28 mouse cellular contexts compared by ENCODE assay signal in genomic region chr10:116719616-116720015, GRCm38 (mm10).
DNase-seq lines count a peak whose midpoint lies in the region; ATAC-seq and TF ChIP-seq lines count a peak whose summit lies in the region.
"Had no signal": no experiment of that assay in that cellular context is flagged by ENCODE, and none has a peak within 500 bp of the region (broad histone marks: within the 10 kb centered on the region; RNA-seq: fewer than 3 reads in every experiment).

No protein-coding gene starts in this region.

- no peak for TF ChIP-seq CTCF in gastrocnemius, adult 2 months (IDR thresholded peaks at IDR 0.05)

- no peak for ATAC-seq in midbrain, embryonic 11.5 days (ENCODE audit: low FRiP score)
- no peak for ATAC-seq in midbrain, embryonic 14.5 days (ENCODE audit: low FRiP score, low TSS enrichment)
- ATAC-seq: activated CD4-positive, CD25-positive, alpha-beta regulatory T cell, adult 4 months; CD4-positive, CD25-positive, alpha-beta regulatory T cell, adult 4 months; forebrain, embryonic 14.5 days; forebrain, embryonic 16.5 days; Patski had no signal

- H3K36me3 ChIP-seq in heart, embryonic 10.5 days = no peaks in the 10 kb centered on the region
- H3K36me3 ChIP-seq in midbrain, embryonic 11.5 days (ENCODE audit: control insufficient read depth, insufficient read depth, low read length) = no peaks in the 10 kb centered on the region
- no peaks in the 10 kb centered on the region for H3K36me3 ChIP-seq in midbrain, embryonic 14.5 days (ENCODE audit: control insufficient read depth, insufficient read depth, low read length)
- H3K36me3 ChIP-seq: embryonic facial prominence, embryonic 13.5 days; embryonic facial prominence, embryonic 15.5 days; forebrain, embryonic 10.5 days; forebrain, embryonic 12.5 days; G1E had no signal

- H3K4me2 ChIP-seq in midbrain, embryonic 11.5 days = no peak overlapping the region
- H3K4me2 ChIP-seq in midbrain, embryonic 14.5 days (ENCODE audit: low read length) = no peak overlapping the region
- H3K4me2 ChIP-seq: embryonic facial prominence, embryonic 13.5 days; embryonic facial prominence, embryonic 15.5 days; forebrain, embryonic 12.5 days had no signal

- WGBS in heart, embryonic 10.5 days = 82% methylated on average over 5 of the region's 5 CpGs
- 85% methylated on average over 5 of the region's 5 CpGs for WGBS in midbrain, embryonic 11.5 days
- WGBS in midbrain, embryonic 14.5 days = 88% methylated on average over 5 of the region's 5 CpGs

- no peaks in the 10 kb centered on the region for H3K4me1 ChIP-seq in heart, embryonic 10.5 days
- peaks cover 3% of the 10 kb centered on the region for H3K4me1 ChIP-seq in midbrain, embryonic 11.5 days (ENCODE audit: control insufficient read depth, insufficient read depth, low read length)
- 0 out of 2 replicates have a peak, but pooled peaks cover 2% of the 10 kb centered on the region for H3K4me1 ChIP-seq in midbrain, embryonic 14.5 days (ENCODE audit: control insufficient read depth, insufficient read depth, low read length)
- H3K4me1 ChIP-seq: embryonic facial prominence, embryonic 13.5 days; embryonic facial prominence, embryonic 15.5 days; forebrain, embryonic 12.5 days had no signal

- intact Hi-C loops in gastrocnemius, adult 2 months (cut with DNase I) = no loop called here

- DNase-seq in cerebellum, postnatal 10 days = peak; percentile 58 to 62
- no peak for DNase-seq in cerebellum, adult 11 months
- DNase-seq in gastrocnemius, adult 2 months = no peak
- no peak for DNase-seq in gastrocnemius, postnatal 4 days (ENCODE audit: low spot score in 2 of 2)
- peak; percentile 49 for DNase-seq in heart, adult 8-10 months (ENCODE audit: low spot score)
- no peak for DNase-seq in heart, embryonic 10.5 days (ENCODE audit: low spot score)
- DNase-seq in midbrain, embryonic 11.5 days (ENCODE audit: low spot score, missing footprints) = peak; percentile 84
- DNase-seq in midbrain, embryonic 14.5 days = no peak
- DNase-seq: adrenal gland, adult 8-10 months; adrenal gland, postnatal 14 days; adrenal gland, postnatal 36 days; B cell, adult 2 months; cerebellum, adult 11-12 months; cerebellum, adult 9-10 months; cerebellum, postnatal 25 days; embryo, embryonic 11 days had no signal

- peak overlapping the region; percentile 48; the same call in 1 of the 2 replicates for H3K27ac ChIP-seq in gastrocnemius, adult 2 months
- no peak overlapping the region for H3K27ac ChIP-seq in heart, embryonic 10.5 days
- no peak overlapping the region for H3K27ac ChIP-seq in midbrain, embryonic 11.5 days (ENCODE audit: low read depth, low read length)
- no peak overlapping the region for H3K27ac ChIP-seq in midbrain, embryonic 14.5 days (replicated peaks; ENCODE audit: low read depth, low read length)
- H3K27ac ChIP-seq: embryonic facial prominence, embryonic 13.5 days; embryonic facial prominence, embryonic 15.5 days; forebrain, embryonic 10.5 days; forebrain, embryonic 12.5 days had no signal

- no peak overlapping the region for H3K9ac ChIP-seq in midbrain, embryonic 11.5 days (ENCODE audit: low read length)
- H3K9ac ChIP-seq in midbrain, embryonic 14.5 days (replicated peaks; ENCODE audit: low read length) = no peak overlapping the region
- H3K9ac ChIP-seq: embryonic facial prominence, embryonic 13.5 days; embryonic facial prominence, embryonic 15.5 days; forebrain, embryonic 12.5 days had no signal

- H3K9me3 ChIP-seq in heart, embryonic 10.5 days = no peaks in the 10 kb centered on the region
- no peaks in the 10 kb centered on the region for H3K9me3 ChIP-seq in midbrain, embryonic 11.5 days (ENCODE audit: control insufficient read depth, low read length)
- H3K9me3 ChIP-seq in midbrain, embryonic 14.5 days (ENCODE audit: control insufficient read depth, low read length) = no peaks in the 10 kb centered on the region
- H3K9me3 ChIP-seq: embryonic facial prominence, embryonic 15.5 days; forebrain, embryonic 12.5 days had no signal

- no peak overlapping the region for H3K4me3 ChIP-seq in gastrocnemius, adult 2 months
- H3K4me3 ChIP-seq in heart, embryonic 10.5 days = no peak overlapping the region
- no peak overlapping the region for H3K4me3 ChIP-seq in midbrain, embryonic 11.5 days (ENCODE audit: low read depth, low read length)
- H3K4me3 ChIP-seq in midbrain, embryonic 14.5 days (replicated peaks; ENCODE audit: low read depth, low read length) = no peak overlapping the region
- H3K4me3 ChIP-seq: embryonic facial prominence, embryonic 13.5 days; embryonic facial prominence, embryonic 15.5 days; erythroblast, embryonic 14.5 days; forebrain, embryonic 10.5 days; forebrain, embryonic 12.5 days had no signal

- no peaks in the 10 kb centered on the region for H3K27me3 ChIP-seq in heart, embryonic 10.5 days (ENCODE audit: insufficient read depth, poor library complexity, severe bottlenecking)
- no peaks in the 10 kb centered on the region for H3K27me3 ChIP-seq in midbrain, embryonic 11.5 days (ENCODE audit: control insufficient read depth, insufficient read depth, low read length)
- H3K27me3 ChIP-seq in midbrain, embryonic 14.5 days (ENCODE audit: control insufficient read depth, insufficient read depth, low read length) = no peaks in the 10 kb centered on the region
- H3K27me3 ChIP-seq: CH12.LX; embryonic facial prominence, embryonic 13.5 days; embryonic facial prominence, embryonic 15.5 days; forebrain, embryonic 12.5 days; Patski had no signal

Comparison
In these comparisons a context has a peak if more than half of its experiments do, and no peak if none do; other contexts are left out.
1. DNase-seq: peak in cerebellum, postnatal 10 days (2 of 2), heart, adult 8-10 months (single experiment) and midbrain, embryonic 11.5 days (single experiment); none in cerebellum, adult 11 months (single experiment), gastrocnemius, adult 2 months (single experiment), gastrocnemius, postnatal 4 days (0 of 2), heart, embryonic 10.5 days (single experiment) and midbrain, embryonic 14.5 days (single experiment).